8 mouse cellular contexts compared by ENCODE assay signal in genomic region chr9:50333413-50333812, GRCm38 (mm10). TPM values are rescaled to one million over a fixed set of nuclear protein-coding genes. Genes with fewer than 3 reads are reported as not detected.
DNase-seq lines count a peak whose midpoint lies in the region; ATAC-seq and TF ChIP-seq lines count a peak whose summit lies in the region.

No protein-coding gene starts in this region.

- DNase-seq in gastrocnemius, postnatal 14 days, result peak; percentile 17
- DNase-seq in gastrocnemius, postnatal 25 days, result no peak
- peak; percentile 74 to 75 for DNase-seq in cerebellum, postnatal 10 days
- DNase-seq in heart, postnatal 4 days, result peak; percentile 54
- peak; percentile 39 to 53 for DNase-seq in layer of hippocampus, postnatal 10 days (ENCODE audit: low spot score in 2 of 2)
- DNase-seq in thymus, postnatal 14 days, result peak; percentile 61

- peaks cover 3% of the 10 kb centered on the region; the same call in 1 of the 2 replicates for H3K4me1 ChIP-seq in E14TG2a.4 (replicated peaks; ENCODE audit: low read depth, low read length)

- H3K27me3 ChIP-seq in E14TG2a.4 (ENCODE audit: insufficient read depth, low read length), result 0 out of 2 replicates have a peak, but pooled peaks cover 3% of the 10 kb centered on the region

- H3K36me3 ChIP-seq in E14TG2a.4 (ENCODE audit: insufficient read depth, low read length), result no peaks in the 10 kb centered on the region

- H3K4me3 ChIP-seq in E14TG2a.4 (replicated peaks; ENCODE audit: low read length), result no peak overlapping the region

- TF ChIP-seq CTCF in E14TG2a.4 (conservative IDR thresholded peaks at IDR 0.05; ENCODE audit: low read length), result peak; percentile 73

- peaks cover 6% of the 10 kb centered on the region; the same call in 1 of the 2 replicates for H3K9me3 ChIP-seq in E14TG2a.4 (ENCODE audit: low read length)

- intact Hi-C loops in gastrocnemius, postnatal 14 days (cut with DNase I; ENCODE audit: low total_unique reads), result loop anchor here (5.0 to 10.0 kb wide), 2 partner anchors 104 to 201 kb away; no protein-coding TSS in a partner anchor

- ATAC-seq in megakaryocyte progenitor cell, adult 5-6 weeks (replicated peaks; ENCODE audit: poor library complexity), result peak; percentile 96

RNA-seq across cellular contexts. Expression of gene Rpl10-ps3, which starts 11.4 kb away (rescaled TPM):
- total RNA-seq in gastrocnemius, postnatal 14 days (2021), result 100 to 1,000 TPM; 453 to 504 TPM
- 100 to 1,000 TPM; 340 to 407 TPM for total RNA-seq in gastrocnemius, postnatal 25 days (2021)
- total RNA-seq in heart, postnatal 4 days (2021), result 100 to 1,000 TPM; 702 to 730 TPM
- 100 to 1,000 TPM; 384 to 390 TPM for total RNA-seq in layer of hippocampus, postnatal 10 days (2021)
- total RNA-seq in megakaryocyte progenitor cell, adult 5-6 weeks (2015), result 1,620 and 1,730 TPM in 2 replicates
- 240 and 354 TPM in 2 replicates for total RNA-seq in megakaryocyte progenitor cell, adult 5-6 weeks (2017)
